Mouse (Mus musculus): ENCODE data around the gene Lcn4.

The Lcn4 gene

DNA sequence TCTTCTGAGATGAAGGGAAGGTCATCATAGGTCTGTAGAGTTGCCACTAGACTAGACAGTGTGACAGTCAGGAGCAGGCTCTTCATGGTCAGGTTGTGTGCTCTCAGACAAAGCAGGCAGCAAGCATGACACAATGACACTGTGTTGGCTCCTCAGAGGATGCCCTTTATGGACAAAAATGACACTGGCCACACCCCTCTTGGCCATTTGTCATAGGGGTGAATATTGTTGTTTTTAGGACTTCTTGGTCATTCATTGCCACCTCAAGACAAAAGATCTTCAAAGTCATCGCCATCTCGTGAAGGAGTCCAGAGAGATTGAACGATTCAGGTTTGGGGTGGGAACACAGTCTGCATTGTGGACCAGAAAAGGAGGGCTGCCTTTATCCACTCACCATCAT, at the start of gene Lcn4:
Gene Lcn4 (minus strand): TSS at position 101 of the 400 bp plus-strand sequence.
- DNase-seq, result no peak

DNA sequence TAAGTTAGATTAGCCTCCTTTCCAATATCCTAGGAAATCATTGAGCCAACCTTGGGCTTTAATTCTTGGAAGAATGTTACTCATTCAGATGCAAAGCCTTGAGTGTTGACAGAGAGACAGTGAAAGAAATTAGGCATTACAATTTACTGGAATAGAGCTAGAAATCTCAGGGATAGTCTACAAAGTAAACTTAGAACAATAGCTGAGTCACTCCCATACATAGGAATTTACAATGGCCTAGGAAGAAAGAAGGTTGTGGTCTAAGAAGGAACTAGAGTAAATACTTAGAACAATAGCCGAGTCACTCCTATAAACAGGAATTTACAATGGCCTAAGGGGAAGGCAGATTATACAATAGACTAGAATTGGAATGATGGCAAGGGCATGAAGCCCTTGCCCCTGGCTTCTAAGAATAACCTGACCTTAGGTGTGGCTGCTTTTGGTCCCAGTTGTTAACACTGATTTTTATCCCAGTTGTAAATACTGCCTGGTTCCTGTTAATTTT, 15.1 kb upstream of the Lcn4 start:
- DNase-seq, result no peak

DNA sequence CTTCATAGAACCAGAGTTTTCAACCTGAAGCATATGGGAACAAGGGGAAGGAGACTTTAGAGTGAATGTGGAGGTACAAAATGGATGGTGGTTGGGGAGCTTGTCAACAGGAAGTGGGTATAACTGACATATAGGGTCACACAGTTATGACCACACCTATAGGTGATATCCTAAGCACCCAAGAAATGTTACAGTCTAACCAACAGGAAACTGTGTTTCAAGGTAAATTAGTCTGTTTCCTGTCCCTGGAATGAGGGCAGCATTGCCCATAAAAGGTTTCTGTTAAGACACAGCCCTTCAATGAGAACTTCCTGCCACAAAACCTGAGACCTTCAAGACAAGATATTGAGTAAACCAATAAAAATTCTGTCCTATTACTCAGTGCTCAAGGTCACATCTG, 2.3 kb downstream of the Lcn4 start:
- DNase-seq, result no peak

DNA sequence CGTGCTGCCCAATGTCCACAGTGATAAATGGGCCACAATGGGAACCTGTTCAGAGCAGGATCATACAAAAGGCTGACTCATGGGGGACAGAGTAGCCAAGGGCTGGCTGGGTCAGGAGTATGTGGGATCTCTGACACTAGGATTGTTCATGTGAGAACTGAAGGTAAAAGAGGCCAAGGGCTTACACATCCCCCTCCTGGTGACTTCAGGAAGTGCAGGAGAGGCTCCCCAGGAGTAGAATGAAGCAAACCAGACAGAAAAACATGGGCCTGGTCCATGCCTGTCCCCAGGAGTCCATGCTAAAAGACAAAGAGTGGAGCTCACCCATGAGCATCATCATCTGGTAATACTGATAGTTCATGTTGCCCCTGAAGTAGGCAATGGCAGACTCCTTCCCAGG, 7.5 kb downstream of the Lcn4 start:
- peak; percentile 66 for DNase-seq

DNA sequence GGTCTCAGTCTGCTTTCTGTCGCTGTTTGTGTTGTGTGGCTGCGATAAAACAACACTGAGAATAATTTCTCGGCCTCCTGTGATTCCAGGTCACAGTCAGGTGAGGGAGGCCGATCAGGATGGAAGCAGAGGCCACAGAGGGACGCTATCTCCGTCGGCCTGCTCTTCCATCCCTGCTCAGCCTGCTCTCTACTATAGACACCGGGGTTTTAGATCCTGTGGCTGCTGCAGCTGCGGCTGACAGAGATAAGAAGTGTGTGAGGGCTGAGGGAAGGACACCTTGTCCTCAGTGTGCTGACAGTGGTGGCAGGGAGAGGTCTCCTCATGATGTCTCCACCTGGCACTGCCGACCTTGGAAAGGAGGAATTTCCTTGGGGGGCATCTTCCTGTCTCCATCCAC, 8.0 kb downstream of the Lcn4 start:
- DNase-seq, result no peak

DNA sequence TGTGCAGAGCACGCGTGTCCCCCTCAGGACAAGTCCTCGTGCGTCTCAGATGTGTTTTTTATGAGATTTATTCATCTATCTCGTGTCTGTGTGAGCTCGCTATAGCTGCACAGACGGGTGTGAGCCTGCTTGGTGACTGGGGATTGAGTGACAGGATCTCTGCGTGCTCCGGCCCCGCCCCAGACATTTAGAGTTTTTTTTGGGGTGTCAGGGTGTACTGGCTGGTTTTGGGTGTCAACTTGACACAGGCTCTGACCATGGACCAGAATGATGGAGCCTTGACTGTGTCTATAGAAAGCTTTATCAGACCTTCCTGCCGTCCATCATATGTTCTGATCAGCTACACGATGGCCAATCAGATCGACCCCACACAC, 8.6 kb downstream of the Lcn4 start:
- no peak for DNase-seq

DNA sequence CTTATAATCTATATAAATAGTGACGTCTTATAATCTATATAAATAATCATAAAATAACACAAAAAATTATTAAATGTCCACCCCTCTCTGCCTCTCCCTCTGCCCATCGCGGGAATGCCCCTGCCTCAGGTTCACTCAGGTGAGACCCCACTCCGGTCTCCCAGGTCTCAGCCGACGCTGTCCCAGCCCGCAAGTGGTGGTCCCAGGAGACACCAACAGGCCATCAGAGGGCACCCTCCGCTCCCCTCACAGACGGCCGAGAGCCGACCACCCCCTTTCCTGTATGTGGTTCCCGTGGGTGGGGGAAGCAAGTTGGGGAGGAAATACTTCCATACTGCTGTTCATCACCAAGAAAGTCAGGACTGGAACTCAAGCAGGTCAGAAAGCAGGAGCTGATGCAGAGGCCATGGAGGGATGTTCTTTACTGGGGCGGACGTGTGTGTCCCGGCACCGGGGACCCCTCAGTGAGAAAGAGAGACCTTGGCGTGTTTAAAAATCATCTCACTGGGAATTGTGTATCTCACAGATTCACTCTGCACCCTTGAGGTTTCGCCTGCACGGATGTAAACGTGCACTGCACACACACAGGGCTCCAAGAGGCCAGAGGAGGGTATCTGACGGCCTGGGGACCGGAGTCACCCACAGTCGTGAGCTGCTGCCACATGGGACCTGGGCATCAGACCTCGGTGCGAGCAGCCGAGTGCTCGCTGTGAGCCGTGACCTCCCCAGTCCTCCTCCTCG, 9.1 kb downstream of the Lcn4 start:
- no peak for DNase-seq

DNA sequence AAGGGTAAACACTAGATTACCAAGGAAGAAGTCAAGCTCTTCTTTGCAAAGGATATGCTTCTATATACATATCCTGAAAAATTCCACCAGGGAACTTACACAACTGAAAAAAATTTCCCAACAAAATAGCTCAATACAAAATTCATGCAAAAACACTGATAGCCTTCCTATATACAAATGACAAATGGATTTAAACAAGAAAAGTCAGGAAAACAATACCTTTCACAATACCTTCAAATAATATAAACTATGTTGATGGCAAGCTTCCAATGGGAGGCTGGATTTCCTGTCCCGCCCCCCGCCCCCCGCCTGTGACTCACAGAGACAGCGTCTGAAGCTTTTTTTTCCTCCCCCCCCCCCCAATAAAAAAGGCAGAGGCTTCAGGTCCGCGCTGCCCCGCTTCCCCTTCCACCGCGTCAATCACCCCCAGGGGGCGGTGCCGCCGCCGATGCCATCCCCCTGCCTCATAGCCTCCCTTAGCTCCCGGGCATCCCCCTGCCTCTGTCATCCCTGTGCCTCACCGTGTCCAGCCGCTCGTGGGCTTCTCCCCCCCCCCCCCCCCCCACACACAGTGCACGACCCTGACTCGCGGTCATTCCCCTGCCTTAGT, 9.8 kb downstream of the Lcn4 start:
- peak; percentile 56 for DNase-seq

DNA sequence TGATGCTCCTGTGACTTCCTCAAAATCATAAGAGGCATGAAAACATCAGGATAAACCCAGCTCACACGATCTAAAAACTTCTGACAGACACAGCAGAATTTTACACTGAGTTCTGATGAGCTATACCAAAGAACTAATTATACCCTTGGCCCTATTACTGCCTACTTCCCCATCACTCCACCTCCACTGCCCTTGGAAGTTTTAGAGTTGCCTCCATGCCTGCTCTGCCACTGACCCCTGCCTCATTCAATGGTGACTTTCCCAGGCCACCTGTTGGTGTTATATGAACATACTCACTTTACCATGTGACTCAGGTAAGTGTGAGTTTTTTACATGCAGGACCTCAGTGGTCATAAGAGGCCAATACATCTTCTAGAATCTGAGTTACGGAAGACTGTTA, 13.7 kb downstream of the Lcn4 start:
- DNase-seq, result no peak

DNA sequence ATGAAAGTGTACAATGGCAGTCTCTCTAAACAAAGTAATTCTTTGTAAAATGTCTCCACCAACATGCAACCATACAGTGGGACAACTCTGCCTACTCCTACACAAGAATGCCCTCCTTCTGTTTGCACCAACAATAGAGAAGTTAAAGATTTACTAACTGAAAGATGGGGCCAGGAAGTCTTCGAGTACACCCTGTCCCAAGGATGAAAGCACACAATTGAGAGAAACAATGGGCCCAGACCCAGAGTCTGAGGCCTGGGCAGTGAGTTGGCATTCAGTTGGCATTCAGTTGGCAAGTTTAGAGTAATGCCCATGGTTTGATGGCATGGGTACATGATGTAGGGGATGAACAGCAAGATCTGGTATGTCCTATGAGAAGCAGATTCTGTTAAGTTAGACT, 16.4 kb downstream of the Lcn4 start:
- no peak for DNase-seq

DNA sequence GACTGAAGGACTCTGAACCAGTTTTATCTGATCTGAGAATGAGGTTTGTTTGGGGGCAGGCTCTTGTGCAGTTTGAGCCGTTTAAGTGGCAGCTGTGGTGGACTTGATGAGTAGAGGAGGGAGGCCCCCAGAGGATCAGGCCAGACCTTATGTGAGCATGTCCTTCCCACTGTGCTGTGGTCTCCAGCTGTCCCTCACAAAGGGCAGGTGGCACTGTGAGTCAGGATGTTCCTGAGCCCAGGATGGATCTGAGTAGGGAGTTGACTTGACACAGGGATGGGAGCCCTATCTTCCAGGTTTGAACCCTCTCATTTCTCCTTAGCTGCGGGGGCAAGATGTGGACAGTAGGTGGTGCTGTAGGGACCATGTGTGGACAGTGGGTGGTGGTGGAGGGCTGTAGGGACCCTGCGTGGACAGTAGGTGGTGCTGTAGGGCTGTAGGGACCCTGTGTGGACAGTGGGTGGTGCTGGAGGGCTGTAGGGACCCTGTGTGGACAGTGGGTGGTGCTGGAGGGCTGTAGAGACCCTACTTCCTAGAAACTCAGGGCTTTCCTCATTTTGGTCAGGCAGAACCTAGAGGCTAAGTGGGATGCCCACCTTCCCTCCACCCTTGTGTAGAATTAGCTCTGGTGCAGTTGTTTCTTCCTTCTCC, 24.3 kb downstream of the Lcn4 start:
- DNase-seq, result peak; percentile 90

DNA sequence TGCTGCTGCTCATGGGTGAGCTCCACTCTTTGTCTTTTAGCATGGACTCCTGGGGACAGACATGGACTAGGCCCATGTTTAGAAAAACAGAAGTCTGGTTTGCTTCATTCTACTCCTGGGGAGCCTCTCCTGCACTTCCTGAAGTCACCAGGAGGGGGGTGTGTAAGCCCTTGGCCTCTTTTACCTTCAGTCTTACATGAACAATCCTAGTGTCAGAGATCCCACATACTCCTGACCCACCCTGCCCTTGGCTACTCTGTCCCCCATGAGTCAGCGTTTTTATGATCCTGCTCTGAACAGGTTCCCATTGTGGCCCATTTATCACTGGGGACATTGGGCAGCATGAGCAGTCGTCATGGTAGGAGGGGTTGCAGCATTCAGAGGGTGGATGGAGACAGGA, 27.1 kb downstream of the Lcn4 start:
- peak; percentile 58 for DNase-seq

DNA sequence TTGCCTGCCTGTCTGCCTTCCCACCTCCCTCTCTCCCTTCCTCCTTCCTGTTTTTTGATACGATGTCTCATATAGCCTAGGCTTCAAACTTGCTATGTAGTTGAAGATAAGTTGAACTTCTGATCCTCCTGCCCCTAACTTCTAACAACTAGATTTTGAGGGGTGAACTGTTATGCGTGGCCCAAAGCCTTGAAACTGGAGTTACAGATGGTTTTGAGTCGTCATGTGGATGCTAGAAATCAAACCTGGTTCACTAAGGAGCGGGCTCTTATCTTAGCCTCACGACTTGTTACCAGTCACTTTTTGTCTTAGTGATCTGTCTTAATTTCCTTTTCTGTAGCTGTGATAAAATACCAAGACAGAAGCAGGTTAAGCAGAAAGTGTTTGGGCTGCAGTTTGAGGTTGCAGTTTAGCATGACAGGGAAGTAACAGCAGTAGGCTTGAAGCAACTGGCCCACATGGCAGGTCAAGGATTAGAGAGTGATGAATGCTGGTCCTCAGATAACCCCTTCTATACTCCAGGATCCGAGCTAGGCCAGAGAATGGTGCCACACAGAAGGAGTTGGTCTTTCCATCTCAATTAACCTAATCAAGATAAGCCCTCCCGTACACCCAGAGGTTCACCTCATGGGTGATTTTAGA, 30.0 kb downstream of the Lcn4 start:
- DNase-seq, result no peak

DNA sequence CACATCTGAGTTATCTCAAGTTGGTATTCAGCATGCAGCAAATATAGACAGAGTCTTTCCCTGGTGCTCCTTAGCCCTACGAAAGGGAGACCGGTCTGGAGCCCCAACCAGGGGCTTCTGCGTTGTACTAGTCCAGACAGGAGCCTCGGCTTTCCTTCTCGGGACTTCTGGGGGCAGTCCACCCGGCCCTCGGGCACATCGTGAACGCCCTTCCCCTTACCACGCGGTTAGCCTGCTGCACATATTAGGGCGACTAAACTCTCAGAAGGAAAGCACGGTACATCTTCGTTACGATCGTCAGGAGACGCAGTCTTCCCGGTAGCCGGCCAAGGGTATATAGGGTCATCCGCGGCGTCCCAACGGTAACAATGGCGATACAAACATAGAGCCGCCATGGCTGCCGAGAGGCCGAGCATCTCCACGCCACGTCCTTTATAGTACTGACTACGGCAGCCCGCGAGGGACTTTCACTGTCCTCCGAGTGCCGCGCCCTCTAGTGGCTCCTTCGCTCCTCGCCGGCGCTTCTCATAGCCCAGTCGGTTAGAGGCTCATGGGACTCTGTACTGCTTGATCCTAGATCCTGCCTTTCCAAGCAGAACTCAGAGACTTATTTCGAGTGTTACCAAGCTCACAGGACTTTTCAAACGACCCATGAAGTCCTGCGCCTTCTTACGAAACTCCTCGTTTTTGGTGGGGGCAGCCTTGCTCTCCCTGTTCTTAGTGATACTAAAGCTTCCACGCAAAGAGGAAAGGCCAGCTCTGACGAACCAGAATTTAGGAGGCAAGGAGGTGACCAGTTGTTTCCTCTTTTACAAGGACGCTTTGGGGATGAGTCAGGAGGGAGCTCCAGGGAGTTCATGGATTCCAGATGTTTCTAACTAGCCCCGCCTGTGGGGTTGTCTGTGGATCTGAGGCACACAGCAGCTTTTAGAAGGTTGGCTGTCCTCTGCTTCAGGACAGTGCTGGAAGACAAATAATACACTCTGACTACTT, 30.9 kb downstream of the Lcn4 start:
- DNase-seq, result peak; percentile 98

DNA sequence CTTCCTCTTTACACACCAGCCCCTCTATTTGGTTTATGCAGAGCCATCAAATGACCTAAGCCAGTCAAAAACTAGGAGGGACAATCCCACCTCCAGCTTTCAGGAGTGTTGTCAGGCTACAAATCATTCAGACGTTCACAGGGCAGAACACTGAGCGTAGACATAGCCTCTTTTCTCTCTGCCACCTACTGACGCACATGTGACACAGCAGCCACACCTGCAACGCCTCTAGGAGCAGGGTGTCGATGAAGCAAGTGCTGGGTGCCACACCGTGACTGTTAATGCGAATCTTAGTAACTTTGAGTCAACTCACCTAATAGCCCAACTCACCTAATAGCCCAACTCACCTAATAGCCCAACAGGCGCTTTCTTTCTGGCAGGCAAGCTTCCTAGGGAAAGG, 32.0 kb downstream of the Lcn4 start:
- DNase-seq, result peak; percentile 54

DNA sequence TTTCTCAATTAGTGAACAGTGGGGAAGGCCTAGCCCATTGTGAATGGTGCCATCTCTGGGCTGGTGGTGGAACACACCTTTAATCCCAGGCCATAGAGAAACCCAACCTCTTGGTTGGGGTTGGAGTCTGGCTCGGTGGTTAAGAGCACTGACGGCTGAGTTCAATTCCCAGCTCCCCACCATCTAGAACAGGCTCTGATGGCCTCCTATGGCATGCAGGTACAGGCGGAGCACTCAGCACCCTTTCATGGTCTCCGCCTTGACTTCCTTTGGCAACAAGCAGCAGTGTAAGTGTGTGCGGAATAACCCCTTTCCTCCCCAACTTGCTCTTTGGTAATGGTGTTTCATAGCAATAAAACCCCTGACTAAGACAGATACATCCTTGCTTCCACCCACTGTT, 32.5 kb downstream of the Lcn4 start:
- no peak for DNase-seq

DNA sequence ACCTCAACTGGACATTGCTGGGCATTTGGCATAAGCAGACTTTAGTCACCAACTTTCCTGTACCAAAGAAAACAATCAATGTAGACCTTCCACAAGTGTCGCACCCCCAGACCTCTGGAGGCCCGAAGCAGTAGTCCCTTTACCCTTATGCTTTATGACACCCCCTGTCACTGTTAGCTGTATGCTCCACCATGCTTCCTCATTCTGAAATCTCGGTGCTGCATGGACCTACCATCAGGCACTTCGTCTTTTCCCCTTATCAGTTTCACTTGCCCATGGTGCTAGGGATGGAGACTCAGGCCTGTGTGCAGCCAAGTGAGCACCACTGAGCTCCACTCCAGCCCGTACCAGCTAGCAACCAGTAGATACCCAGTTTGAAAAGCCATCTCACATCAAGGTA, 33.0 kb downstream of the Lcn4 start:
- DNase-seq, result no peak

DNA sequence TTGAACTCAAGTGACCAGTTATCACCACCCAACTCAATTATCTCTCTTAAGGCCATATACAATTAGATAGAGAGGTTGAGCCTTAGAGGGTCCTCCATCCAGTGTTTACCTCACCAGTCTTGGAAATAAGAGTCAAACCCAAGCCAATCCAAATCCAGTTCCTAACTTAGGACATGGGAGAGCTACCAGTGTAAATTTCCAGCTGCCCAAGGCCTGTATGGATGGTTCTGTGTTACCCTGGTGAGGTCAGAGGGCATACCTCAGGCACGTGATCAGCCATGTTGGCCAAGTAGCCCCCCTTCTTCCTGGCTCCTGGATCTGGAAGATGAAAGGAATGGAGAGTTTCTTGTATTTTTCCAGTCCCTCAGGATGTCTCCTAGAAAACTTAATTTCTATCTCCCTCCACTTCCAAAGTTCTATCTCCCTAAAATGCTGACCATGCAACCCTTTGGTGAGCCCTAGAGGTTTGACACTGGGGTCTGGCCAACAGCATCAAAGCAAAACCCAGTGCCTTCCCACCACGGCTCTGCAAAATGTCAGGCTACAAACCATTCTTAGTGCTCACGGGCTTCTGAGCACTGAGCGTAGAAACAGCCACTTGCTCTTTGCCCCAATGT, 33.7 kb downstream of the Lcn4 start:
- DNase-seq, result no peak

DNA sequence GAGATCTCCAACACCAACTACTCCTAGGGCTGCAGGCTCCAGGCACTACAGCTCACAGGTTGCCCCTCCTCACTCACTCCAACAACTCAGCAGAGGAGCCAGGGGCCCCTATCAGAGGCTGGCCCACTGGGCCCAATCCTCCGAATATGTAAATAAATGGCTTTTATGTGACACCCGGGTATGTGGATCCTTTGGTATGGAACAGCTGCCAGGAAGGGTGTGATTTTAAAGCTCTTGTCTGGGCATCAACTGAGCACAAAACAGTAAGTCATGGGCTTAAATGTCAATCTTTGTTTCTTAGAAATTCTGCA, 34.8 kb downstream of the Lcn4 start:
- no peak for DNase-seq

DNA sequence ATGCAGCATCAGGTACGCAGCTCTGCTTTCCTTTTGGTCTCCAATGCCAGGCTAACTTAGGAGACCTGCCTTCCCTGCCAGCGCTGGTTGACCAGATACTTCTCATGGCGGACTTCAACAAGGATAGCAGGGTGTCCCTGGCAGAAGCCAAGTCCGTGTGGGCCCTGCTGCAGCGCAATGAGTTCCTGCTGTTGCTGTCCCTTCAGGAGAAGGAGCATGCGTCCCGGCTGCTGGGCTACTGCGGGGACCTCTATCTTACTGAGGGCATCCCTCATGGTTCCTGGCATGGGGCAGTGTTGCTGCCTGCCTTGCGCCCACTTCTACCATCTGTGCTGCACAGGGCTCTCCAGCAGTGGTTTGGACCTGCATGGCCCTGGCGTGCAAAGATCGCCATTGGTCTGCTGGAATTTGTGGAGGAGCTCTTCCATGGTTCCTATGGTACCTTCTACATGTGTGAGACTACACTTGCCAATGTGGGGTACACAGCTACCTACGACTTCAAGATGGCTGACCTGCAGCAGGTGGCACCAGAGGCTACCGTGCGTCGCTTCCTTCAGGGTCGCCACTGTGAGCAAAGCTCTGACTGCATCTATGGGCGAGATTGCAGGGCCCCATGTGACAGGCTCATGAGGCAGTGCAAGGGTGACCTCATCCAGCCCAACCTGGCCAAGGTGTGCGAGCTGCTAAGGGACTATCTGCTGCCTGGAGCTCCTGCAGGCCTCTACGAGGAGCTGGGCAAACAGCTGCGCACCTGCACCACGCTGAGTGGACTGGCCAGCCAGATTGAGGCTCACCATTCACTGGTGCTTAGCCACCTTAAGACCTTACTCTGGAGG, 35.4 kb downstream of the Lcn4 start:
- DNase-seq, result peak; percentile 17

All from embryo, embryonic 11 days (tissue).